Mouse (Mus musculus) layer of hippocampus, adult 2 months (tissue): Measurements from ENCODE around the gene Gm960. TPM values are rescaled to one million over a fixed set of nuclear protein-coding genes. Genes with fewer than 3 reads are reported as not detected.
A peak's percentile ranks its signal among the peaks of the same experiment; 100 is the strongest.
"Not testable (repeated sequence)": the region's sequence is repeated elsewhere in the genome, so short reads cannot be mapped to it uniquely, and the experiment has no call there.

Experiments used
- DNase-seq, 2 experiments: peaks; one replicate each; pipeline ENCODE4 v3.0.0; 2022; ENCODE audit warnings: low spot score in 2 of 2
- H3K27ac ChIP-seq: fragments of 200-600 bp; 2 replicates; pipeline ENCODE4 v1.8.1; 2022
- H3K4me3 ChIP-seq: fragments of 200-600 bp; 2 replicates; pipeline ENCODE4 v1.8.1; 2022; ENCODE audit warnings: mild to moderate bottlenecking
- CTCF ChIP-seq: fragments of 200-600 bp; conservative IDR thresholded peaks from 2 replicates; pipeline ENCODE4 v1.8.1; 2022; ENCODE audit warnings: antibody characterized with exemption, mild to moderate bottlenecking, moderate library complexity
- microRNA-seq, 2 experiments: library from miRNA; unstranded; fragments of <30 nt; microRNA quantifications; one replicate each; pipeline ENCODE4 v1.2.0; 2021
- total RNA-seq, 2 experiments: library from RNA; stranded (reverse); gene quantifications; 2 replicates each; pipeline ENCODE4 v1.2.3; 2021

The Gm960 gene
- total RNA-seq, 2 experiments from 2014 or later, result 1.2 to 2.5 TPM

- DNase-seq, result no peak
- Histone ChIP-seq H3K27ac (no peak overlapping the region), H3K4me3 (no peak overlapping the region)
- TF ChIP-seq CTCF, result no peak
These were observed 108.4 kb downstream of the Gm960 start for GRCm38 (mm10) chr19:4590025-4590424.

- no peak for DNase-seq
- no peak overlapping the region for H3K27ac ChIP-seq
- H3K4me3 ChIP-seq, result no peak overlapping the region
- TF ChIP-seq CTCF, result peak; percentile 50
These were observed 109.4 kb downstream of the Gm960 start for GRCm38 (mm10) chr19:4589081-4589480.

GRCm38 (mm10) chr19:4588430-4588829 is 110.0 kb downstream of the Gm960 start:
- no peak overlapping the region for H3K27ac ChIP-seq
- TF ChIP-seq CTCF, result no peak
- no peak for DNase-seq
- H3K4me3 ChIP-seq, result no peak overlapping the region

- Histone ChIP-seq H3K27ac (0 out of 2 replicates have a peak overlapping the region, but pooled peaks have one; percentile 39), H3K4me3 (no peak overlapping the region)
- no peak for DNase-seq
- no peak for TF ChIP-seq CTCF
These were observed 111.0 kb downstream of the Gm960 start for GRCm38 (mm10) chr19:4587426-4587825.

GRCm38 (mm10) chr19:4586783-4587182 is 111.7 kb downstream of the Gm960 start:
- not testable (repeated sequence) for H3K27ac ChIP-seq, H3K4me3 ChIP-seq, DNase-seq

- H3K4me3 ChIP-seq, result no peak overlapping the region
These were observed 114.6 kb downstream of the Gm960 start for GRCm38 (mm10) chr19:4583856-4584255.

DNA sequence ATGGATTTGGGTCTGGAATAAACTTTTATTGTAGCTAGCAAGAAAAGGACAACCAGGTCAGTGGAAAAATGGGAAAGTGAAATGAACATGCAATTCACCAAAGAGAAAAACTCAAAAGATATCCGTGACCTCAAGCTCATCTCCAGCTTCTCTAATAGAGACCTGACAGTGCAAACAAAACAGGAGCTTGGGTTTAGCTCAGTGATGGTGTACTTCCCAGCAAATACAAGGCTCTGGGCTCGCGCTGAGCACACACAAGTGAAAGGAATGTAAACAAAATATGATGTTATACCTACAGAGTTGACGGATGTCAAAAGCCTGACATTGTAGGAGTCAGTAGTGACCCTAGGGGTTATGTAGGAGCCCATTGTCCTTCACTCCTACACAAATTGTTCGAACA is 119.2 kb downstream of the Gm960 start:
- DNase-seq, result no peak
- no peak for TF ChIP-seq CTCF
- Histone ChIP-seq H3K27ac (no peak overlapping the region), H3K4me3 (no peak overlapping the region)

More at GRCm38 (mm10) chr19:4583856-4584255, 114.6 kb downstream of the Gm960 start:
- H3K27ac ChIP-seq, result no peak overlapping the region
- DNase-seq, result no peak
- no peak for TF ChIP-seq CTCF

DNA sequence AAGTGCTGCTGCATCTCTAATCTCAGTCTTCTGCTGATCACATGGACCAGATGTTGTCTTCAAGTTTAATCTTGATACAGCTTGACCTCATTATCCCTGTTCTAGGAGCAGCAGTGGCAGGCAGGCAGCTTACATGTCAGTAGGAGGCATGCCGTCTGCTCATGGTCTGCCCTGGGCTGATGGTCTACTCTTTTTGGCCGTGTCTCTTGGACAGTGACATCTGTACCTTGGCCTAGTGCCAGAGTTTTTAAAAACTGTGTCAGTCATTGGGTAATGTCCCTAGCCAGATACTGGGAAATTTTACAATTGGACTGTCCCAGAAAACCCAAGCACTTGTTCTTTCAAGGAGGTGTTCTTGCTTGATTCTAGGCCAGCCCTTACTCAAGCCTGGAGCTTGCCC is 119.7 kb downstream of the Gm960 start:
- Histone ChIP-seq H3K27ac (no peak overlapping the region), H3K4me3 (no peak overlapping the region)
- no peak for TF ChIP-seq CTCF
- DNase-seq, result no peak

Small RNA genes within 50 kb of the gene (microRNA-seq; reads per million reads assigned to microRNA genes)
- gene Mir6986, result 1.3 to 4.1 reads per million in 2 experiments

Other genes starting within 250 kb of the Gm960 start
- 10 to 100 TPM; 28.9 to 31.6 TPM for gene Syt12, start 221.2 kb downstream of the Gm960 start, total RNA-seq
- gene 2010003K11Rik, start 200.1 kb downstream of the Gm960 start, total RNA-seq, result not detected
- 10 to 100 TPM; 64.1 to 76.0 TPM for gene Pcx, start 188.2 kb downstream of the Gm960 start, total RNA-seq
- 10 to 100 TPM; 32.8 to 34.6 TPM for gene Lrfn4, start 83.0 kb downstream of the Gm960 start, total RNA-seq
- gene Rce1, start 73.0 kb downstream of the Gm960 start, total RNA-seq, result 10 to 100 TPM; 19.1 to 22.8 TPM
- gene Sptbn2, start 12.5 kb upstream of the Gm960 start, total RNA-seq, result 100 to 1,000 TPM; 588 to 591 TPM
- gene Rbm4b, start 57.8 kb upstream of the Gm960 start, total RNA-seq, result 10 to 100 TPM; 16.8 to 17.9 TPM
- 10 to 100 TPM; 76.1 to 95.4 TPM for gene Rbm4, start 95.2 kb upstream of the Gm960 start, total RNA-seq
- 10 to 100 TPM; 26.6 to 27.2 TPM for gene Gm21992, start 112.9 kb upstream of the Gm960 start, total RNA-seq
- gene Rbm14, start 113.0 kb upstream of the Gm960 start, total RNA-seq, result 10 to 100 TPM; 59.5 to 65.9 TPM
- gene Ccs, start 140.7 kb upstream of the Gm960 start, total RNA-seq, result 10 to 100 TPM; 33.9 to 38.8 TPM
- 1 to 10 TPM; 1.7 to 2.2 TPM for gene Ccdc87, start 140.7 kb upstream of the Gm960 start, total RNA-seq
- gene Ctsf, start 156.5 kb upstream of the Gm960 start, total RNA-seq, result 100 to 1,000 TPM; 108 to 114 TPM
- 1 to 10 TPM in 1 of 2 experiments, under 1 TPM in 1; 0.82 to 1.5 TPM for gene Actn3, start 179.2 kb upstream of the Gm960 start, total RNA-seq
- 10 to 100 TPM; 26.3 to 27.3 TPM for gene Zdhhc24, start 180.0 kb upstream of the Gm960 start, total RNA-seq
- 10 to 100 TPM; 35.9 to 46.3 TPM for gene Bbs1, start 208.0 kb upstream of the Gm960 start, total RNA-seq
- gene Dpp3, start 229.6 kb upstream of the Gm960 start, total RNA-seq, result 10 to 100 TPM; 36.6 to 44.2 TPM
- 10 to 100 TPM; 21.4 to 21.9 TPM for gene Peli3, start 244.5 kb upstream of the Gm960 start, total RNA-seq